Mouse (Mus musculus) c-Kit-positive CD71-positive TER-119-positive erythroid progenitor cells, embryonic 14.5 days (primary cell): ENCODE measurements around the gene Tmem50b.

Source experiments
- DNase-seq: peaks from one replicate; pipeline ENCODE4 v3.0.0-alpha.2; 2013; ENCODE audit warnings: low spot score

The Tmem50b gene

DNA sequence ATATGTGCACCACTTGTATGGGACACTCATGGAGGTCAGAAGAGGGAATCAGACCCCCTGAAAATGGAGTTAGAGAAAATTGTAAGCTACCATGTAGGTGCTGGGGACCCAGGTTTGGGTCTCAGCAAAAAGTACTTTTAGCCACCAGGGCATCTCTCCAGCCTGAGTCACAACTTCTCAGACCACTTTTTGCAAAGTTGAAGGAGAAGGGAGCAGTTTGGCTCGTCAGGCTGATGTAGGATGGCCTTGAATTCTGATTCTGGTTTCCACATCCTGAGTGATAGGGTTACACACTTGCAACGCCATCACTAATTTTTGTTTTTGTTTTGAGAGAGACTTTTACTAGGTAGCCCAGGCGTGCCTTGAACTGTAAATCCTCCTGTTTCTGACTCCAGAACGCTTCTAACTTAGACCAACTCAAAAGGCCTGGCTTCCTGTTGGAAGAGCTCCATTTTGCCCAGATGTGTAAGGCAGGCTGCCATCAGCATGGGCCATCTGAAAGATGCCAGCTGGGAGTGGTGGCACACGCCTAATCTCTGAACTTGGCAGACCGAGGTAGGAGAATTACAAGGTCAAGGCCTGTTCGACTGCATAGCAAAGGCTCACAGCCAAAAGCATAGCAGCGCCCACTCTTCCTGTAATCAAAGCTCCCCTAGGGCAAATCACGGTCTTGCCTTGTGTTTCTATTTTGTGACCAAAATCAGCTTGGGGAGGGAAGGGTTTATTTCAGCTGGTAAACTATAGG is 12.1 kb upstream of the Tmem50b start:
- DNase-seq, result no peak

DNA sequence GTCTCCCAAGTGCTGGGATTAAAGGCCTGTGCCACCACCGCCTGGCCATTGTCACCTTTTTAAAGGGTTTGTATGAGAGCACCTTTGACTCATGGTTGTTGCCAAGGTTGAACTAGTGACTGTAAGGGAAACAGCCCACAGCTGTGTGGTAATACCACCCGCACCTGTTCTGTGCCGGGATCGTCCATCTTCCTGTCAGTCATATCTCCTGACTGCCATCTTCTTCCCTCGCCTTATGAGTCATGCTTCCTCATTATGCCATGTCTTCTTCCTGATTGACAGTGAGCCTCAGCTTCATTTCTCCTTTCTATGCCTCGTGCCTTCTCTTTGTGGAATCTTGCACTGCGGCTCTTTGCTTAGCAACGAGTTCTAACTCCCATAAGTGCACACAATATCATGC is 9.4 kb upstream of the Tmem50b start:
- DNase-seq, result no peak

DNA sequence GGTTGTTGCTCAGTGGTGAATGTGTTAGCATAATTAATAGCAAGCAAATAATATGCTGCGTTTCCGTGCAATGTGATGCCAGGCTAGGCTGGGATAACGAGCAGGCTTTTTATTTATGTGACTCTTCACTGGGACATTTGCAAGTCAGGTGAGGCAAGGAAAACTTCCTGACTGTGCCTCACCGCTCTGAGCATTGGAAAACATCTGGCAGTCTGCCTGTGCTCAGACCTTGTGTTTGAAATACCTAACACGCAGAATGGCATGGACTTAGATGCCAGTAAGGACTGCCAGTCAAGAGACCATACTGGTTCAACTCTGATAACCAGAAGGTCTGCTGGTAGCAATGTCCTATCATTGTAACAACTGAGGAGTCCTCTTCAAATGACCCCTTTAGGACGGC is 7.6 kb upstream of the Tmem50b start:
- no peak for DNase-seq

DNA sequence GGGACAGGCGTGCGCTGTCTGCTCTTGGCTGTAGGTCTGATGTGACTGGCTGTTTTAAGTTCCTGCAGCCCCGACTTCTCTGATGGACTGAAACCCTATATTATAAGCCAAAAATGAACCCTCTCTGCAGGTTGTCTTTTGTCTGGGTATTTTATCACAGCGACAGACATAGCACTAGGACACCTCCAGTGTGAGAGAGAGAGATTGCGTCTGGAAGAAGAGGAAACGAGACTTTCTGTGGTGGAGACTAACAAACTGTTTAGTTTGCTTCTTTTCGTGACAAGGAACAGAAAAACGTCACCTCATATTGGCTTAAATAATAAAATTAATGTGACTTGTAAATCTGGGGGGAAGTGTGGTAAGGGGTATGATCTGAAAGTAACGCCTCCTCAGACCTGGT is 4.1 kb upstream of the Tmem50b start:
- no peak for DNase-seq

DNA sequence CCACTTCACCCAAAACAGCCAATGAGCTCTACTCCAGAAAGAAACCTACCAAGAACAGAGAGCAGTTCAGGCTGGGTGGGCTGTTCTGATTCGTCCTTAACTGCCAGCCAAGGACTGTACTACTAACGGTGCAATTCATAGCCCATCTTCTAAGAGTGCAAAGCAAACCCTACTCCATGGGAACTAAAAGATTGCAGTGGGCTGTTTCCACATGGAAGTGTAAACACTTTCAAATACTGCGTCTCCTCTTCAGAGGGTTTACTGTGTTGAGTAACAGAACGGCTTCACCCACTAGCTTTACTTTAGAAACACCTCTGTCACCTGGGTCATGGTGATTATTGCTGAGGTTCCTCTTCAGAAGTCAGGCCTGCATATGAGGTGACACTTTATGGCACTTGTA is 3.5 kb upstream of the Tmem50b start:
- DNase-seq, result no peak

DNA sequence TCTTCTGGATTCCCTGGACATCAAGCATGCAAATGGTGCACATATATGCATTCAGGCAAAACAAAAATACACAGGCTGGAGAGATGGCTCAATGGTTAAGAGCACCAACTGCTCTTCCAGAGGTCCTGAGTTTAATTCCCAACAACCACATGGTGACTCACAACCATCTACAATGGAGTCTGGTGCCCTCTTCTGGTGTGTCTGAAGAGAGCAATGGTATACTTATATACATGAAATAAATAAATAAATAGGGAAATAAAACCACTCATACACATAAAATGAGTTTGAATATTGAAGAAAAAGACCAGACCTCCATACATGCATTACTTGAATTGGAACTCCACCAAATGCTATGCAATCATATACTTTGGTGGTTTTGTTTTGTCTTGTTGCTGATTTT is 1.6 kb upstream of the Tmem50b start:
- DNase-seq, result no peak

DNA sequence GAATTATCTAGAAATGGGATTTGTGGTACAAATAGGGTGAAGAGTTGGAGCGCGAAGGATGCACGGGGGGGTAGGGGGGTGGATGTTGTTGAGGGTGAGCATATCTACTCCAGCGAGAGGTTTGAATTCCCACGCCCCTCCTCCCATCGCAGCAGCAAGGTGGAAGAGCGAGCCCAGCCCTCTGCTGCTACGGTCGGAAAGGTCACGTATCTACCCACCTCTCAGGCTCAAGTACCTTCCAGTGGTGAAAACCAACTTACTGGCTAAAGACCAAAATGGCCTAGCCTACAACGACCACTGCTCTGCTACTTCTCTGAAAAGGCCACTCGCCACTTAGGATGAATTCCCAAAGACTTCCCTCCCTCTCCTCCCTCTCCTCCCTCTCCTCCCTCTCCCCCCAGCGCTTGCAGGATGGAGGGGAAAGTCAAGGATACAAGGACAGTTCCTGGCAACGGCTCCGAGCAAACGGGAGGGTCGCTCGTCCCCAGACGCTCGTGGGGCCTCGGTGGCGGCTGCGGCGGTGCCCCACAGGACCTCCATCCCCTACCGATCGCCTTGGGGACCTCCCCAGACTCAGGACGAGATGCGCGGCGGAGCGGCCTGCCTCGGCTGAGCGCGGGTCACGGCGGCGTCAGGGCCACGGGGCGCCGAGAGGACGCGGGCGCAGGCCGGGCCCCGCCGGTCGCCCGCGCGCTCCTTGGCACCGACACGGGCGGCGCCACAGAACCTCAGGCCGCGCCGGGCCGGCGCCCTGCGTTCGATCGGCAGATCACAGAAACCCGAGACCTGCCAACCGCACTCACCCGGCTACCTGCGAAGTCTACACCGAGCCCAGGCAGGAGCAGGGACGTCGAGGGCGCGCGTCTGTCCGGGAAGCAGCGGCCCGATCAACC is 575 bp downstream of the Tmem50b start:
- no peak for DNase-seq

DNA sequence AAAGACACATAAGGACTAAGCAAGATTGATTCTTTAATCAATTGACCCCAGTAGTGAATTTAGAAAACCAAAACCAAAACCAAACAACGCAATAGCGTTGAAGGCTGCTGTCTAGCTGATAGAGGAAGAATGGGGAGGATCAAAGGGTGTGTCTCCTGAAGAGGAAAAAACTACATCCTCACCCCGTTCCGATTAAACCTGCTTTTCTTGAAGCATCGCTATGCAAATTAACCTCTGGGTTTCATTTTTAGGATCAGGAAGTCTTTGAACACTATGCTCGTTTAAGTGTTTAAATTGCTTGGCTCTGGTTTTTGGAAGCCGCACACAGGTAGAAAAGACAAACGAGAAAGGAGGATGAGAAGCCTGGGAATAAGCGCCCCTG is 1.2 kb downstream of the Tmem50b start:
- DNase-seq, result peak; percentile 37

DNA sequence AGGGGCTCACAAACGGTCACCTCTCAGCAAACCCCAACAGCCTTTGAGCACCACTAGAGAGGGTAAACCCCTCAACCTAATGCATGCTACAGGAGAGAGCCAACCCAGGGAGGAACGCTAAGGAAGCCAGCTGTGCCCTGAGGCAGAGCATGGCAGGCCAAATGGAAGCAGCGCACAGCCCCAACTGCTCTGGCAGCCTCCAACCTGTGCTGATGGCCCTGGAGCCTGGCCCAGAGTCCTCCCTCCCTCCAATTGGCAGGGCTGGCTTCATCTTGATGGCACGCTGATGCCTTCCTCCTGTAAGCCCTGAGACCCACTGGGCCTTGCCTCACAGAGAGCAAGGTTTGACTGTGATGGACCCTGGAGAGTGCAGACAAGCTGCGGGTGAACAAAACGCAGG is 2.5 kb downstream of the Tmem50b start:
- DNase-seq, result no peak

DNA sequence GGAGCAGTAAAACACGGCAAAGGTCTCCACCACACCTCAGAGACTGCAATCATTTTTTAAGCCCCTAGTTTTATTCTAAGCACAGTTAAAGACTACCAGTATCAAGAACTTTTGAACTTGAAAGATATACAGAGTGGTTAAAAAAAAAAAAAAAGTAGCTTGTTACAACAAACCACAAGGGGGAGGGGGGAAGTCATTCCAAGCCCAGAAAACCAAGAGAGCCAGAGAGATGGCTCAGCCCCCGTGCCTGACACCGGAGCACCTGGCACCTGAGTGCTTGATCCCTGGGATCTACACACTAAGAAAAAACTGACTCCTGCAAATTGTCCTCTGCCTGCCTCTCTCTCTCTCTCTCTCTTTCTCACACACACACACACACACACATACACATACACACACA is 4.3 kb downstream of the Tmem50b start:
- DNase-seq, result no peak

DNA sequence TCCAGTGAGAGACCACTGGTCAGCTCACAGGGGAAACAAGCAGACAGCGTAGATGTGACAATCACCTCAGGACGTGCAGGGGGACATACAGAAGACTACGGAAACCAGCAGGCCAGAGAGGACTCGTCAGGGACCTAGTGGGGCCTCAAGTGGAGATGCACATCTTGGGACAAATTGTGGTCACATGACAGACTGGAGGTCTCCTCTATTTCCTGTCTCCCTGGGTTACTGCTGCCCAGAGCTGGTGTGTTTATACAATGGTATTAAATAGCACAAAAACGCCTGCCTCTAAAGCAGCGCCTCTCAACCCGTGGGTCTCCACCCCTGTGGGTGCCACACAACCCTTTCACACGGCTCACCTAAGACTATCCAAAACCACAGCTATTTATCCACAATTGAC is 5.4 kb downstream of the Tmem50b start:
- no peak for DNase-seq

DNA sequence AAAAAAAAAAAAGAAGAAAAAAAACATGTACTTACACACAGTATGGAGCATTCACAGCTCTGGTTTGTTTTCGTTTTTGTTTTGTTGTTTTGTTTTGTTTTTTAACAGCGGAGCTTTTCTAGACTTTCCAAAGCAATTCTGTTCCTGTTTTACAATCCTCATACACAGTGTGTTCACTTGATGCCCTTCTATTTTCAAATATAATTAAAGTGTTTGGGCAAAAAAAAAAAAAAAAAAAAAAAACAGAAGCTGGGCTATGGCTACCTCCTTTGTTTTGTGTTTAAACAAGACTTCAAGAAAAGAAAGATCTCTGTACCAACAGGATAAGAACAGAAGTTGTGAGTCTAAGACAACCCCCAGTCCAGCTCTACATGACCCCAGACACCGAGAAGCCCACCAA is 8.9 kb downstream of the Tmem50b start:
- DNase-seq, result no peak

DNA sequence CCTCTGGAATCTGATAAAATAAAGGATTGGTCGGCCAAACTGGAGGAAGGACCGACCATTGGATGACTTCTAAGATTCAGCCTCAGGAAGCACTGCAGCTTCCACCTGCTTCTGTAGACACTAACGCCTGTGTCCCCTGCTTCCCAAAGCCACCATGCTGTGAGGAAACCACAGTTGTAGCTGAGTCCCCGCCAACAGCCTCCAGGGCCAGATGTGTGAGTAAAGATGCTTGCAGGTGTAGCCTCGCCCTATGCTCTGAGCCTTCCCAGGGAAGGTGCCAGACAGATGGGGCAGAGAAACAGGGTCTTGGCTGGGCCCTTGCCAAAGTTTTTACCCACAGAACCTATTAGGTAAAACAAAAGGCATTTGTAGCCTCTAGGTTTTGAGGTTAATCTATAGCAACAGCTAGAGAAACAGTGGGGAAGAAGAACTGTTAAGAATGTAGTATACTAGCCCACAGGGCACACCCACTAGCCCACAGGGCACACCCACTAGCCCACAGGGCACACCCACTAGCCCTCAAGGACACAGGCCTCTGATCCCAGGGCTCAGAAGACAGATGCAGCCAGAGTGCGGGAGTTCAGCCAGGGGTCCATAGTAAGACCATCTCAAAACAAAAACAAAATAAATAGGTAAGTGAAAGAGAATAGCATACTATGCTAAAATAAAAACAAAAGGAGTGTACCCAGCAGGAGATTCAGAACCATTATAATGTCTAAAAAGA is 9.7 kb downstream of the Tmem50b start:
- no peak for DNase-seq

DNA sequence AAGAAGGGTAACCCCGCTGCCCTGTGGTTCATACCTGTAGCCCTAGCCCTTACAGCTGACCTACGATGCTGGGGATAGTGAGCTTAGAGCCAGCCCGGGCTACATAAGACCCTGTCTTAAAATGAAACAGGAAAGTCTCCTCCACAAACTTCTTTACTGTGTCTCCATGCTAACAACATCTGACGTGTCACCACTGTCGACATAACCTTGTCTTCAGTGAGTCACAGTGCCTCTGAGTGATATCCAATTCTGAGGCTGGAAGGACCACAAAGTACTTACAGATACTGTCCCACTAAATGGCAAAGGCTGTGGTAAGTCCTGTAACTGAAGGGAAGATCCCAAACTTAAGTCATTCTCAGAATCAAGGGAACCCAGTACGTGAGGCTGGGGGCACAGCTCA is 11.4 kb downstream of the Tmem50b start:
- no peak for DNase-seq

DNA sequence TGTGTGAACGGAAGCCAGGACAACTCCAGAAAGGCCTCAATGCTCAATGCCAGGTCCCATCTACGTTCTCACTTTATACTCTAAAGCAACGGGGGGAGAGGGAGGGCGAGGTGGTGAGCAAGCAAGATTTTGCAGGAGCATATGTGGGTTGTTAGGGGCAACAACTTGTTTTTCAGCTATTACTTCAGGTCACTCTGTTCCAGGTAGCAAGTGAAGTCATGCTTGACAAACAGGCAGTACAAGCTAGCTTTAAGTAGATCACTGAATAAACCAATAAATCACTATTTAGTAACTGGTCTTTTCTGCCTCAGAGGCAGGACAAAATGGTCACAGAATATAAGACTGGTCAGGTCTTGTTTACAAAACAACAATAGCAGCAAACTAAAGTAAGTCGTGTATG is 12.0 kb downstream of the Tmem50b start:
- no peak for DNase-seq

DNA sequence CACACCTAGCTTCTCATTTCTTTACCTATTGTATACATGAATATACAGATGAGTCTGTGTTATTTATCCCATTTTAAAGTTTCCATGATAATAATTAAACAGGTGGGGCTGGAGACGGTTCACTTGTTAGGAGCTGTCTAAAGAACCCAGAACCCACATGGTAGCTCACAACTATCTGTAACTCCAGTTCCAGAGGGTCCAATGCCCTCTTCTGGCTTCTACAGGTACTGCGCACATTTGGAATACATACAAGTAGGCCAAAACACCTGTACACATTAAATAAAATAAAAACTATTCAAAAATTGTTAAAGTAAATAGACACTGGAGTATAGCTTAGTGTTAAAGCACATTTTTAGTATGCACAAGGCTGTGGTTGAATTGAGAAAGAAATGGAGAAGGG is 15.3 kb downstream of the Tmem50b start:
- peak; percentile 62 for DNase-seq

DNA sequence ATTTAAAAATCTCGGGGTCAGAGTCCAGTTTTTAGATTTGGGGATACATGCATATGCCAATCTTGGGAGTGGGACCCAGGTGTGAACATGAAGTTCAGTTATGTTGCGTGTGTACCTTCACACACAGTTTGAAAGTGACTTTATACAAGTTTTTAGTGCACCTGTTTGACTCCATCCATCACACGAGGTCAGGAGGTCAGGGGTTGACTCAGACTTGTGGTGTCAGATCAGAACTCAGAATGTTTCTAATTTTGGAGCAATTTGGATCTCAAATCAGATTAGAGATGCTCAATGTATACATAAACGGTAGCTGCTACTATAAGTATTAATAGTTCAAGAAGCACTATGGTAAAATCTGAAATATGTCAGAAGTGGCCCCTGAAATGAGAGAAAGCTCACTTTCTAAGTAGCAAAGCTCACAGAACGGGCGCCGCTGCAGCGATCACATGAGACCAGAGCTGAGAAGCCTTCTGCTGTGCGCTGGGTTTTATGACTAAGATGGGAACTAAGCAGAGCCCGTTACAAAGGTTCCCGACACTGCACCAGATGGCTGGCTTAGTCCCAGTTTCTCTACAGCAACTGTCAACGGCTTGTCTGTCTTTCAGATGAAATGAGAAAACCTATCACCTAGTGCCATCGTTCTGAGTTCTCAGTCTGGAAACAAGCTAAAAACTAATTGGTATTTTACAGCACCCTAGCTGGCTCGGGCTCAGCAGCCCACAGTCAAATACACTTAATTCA is 18.4 kb downstream of the Tmem50b start:
- no peak for DNase-seq

DNA sequence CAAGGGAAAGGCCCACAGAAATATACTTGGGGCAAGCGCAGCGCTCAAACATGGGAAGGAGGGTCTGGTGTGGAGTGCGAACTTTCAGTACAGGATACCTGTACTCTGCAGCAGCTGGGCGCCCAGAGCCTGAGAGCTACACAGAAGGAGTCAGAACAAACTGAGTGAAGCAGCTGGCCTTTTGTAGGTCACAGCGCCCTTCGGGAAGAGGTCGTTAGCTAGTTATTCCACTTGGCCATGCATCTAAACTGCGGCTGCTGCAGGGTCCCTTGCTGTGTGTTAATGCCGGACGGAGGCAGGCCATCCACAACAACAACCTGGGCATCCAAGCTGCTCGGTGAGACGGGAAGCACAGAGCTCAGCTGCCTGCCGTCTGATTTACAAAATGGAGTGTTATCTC is 22.4 kb downstream of the Tmem50b start:
- no peak for DNase-seq

DNA sequence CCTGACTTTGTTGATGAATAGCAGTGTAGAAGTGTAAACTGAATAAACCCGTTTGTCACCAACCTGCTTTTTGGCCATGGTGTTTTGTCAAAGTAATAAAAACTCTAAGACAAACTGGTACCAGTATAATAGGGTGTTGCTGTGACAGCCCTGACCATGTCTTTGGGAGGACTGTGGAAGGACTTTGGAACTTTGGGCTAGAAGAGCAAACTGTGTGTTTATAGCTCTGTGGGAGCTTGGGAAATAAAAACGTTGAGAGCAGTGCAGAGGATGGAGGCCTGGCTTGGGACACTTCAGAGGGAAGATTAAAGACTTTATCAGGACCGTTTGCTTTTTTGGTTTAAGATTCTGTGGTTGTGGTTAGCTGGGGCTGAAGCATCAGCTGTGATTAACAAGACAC is 26.5 kb downstream of the Tmem50b start:
- DNase-seq, result no peak

DNA sequence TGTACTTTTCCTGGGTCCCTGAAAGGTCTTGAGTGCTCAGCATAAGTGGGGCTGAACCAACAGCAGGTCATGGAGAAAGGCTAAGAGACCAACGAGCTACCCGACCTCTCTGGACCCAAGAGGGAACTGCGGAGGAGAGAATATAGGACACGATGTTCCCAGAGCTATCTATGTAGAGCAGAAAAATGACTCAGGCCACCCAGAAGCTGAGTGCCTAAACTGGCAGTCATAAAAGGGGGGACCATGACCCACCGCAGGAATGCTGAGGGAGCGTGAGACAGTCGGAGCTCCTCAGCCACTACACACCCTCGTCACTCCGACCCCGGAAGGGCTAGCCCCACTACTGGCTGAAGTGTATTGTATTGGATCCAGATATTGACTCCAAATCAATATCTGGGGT is 28.6 kb downstream of the Tmem50b start:
- DNase-seq, result no peak

DNA sequence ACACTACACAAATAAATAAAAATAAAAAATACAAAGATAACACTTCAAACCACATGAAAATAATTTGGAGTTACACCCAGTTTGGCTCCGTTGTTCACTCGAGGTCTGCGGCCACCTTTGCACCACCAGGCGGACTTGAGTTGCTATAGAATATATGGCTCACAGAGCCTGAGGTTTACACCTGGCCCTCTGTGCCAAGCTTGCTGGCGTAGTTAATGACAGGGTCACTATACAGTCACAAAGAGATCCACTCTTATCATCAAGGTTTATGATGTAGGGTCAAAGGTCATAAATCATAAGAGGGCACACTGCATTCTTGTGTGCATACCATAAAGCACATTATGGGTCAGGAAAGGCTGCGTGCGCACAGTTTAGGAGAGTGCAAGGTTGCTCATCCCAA is 31.6 kb downstream of the Tmem50b start:
- no peak for DNase-seq

DNA sequence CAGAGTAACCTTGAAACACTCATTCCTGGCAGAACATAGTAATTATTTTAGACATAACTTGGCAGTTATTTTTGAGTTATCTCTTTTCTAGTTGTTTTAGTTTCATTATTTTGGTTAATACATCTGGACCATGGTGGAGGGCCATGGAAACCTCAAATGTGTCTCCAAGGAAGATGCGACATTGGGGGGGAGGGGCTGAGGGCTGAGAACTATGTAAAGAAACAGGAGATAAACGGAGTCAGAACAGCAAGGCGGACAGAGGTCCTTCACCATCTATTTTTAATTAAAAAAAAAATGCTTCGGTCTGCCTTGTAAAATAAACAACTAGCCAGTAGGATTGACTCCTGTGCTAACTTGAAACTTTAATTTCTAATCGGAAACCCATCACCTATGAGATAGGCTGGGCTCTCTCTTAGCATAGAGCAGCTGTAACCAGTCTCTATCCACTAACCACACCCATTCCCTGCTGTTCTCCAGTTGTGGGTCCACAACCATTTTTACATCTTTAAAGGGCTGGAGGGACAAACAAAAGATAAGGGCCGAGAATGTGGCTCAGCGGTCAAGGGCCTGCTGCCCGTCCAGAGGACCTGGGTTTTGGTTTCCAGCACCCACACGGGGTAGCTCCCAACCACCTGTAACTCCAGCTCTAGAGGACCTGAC is 32.2 kb downstream of the Tmem50b start:
- DNase-seq, result no peak
